Mouse (Mus musculus) G1E (cell line): Measurements from ENCODE around the gene Clec4a1. TPM values are rescaled to one million over a fixed set of nuclear protein-coding genes. Genes with fewer than 3 reads are reported as not detected.

Source experiments
- ATAC-seq: 2 replicates; pipeline ENCODE4 v1.8.0; 2016; ENCODE audit warnings: mild to moderate bottlenecking; ENCODE audit not compliant: insufficient number of reproducible peaks, poor library complexity, low FRiP score, severe bottlenecking; ENCODE audit errors: extremely low read depth
- DNase-seq: peaks from one replicate; pipeline ENCODE4 v3.0.0; 2012; ENCODE audit warnings: low spot score
- H3K27me3 ChIP-seq: 2 replicates; pipeline ENCODE4 v1.6.1; 2012; ENCODE audit warnings: mild to moderate bottlenecking, low read length, inconsistent platforms; ENCODE audit not compliant: insufficient read depth
- H3K36me3 ChIP-seq: replicated peaks from 2 replicates; pipeline ENCODE3; 2012; ENCODE audit warnings: mild to moderate bottlenecking, inconsistent platforms
- H3K4me1 ChIP-seq: 2 replicates; pipeline ENCODE4 v1.6.1; 2012; ENCODE audit warnings: low read depth, low read length, inconsistent platforms, mixed read lengths; ENCODE audit not compliant: insufficient read depth
- H3K4me3 ChIP-seq: 2 replicates; pipeline ENCODE4 v1.5.1; 2012; ENCODE audit warnings: low read depth, mild to moderate bottlenecking, inconsistent platforms, low read length, moderate library complexity, mixed read lengths
- H3K9me3 ChIP-seq: replicated peaks from 2 replicates; pipeline ENCODE4 v1.6.1; 2012; ENCODE audit warnings: inconsistent platforms
- CTCF ChIP-seq: IDR thresholded peaks from 2 replicates; pipeline ENCODE4 v1.5.1; 2012; ENCODE audit warnings: low read depth, low read length, inconsistent platforms, mixed read lengths
- GATA1 ChIP-seq: IDR thresholded peaks from 2 replicates; pipeline ENCODE4 v1.6.1; 2012; ENCODE audit warnings: borderline replicate concordance, low read length, inconsistent platforms, mixed read lengths
- GATA2 ChIP-seq: IDR thresholded peaks from 2 replicates; pipeline ENCODE4 v1.6.1; 2012; ENCODE audit warnings: low read depth, low read length, inconsistent platforms, borderline replicate concordance
- POLR2AphosphoS5 ChIP-seq: IDR thresholded peaks from 2 replicates; pipeline ENCODE4 v1.6.1; 2012; ENCODE audit warnings: low read depth, low read length, inconsistent platforms; ENCODE audit not compliant: insufficient replicate concordance
- TAL1 ChIP-seq: conservative IDR thresholded peaks from 2 replicates; pipeline ENCODE4 v1.6.1; 2012; ENCODE audit warnings: low read depth, low read length, inconsistent platforms, mixed read lengths
- polyA plus RNA-seq: library from polyadenylated mRNA; stranded (reverse); fragments of >175 nt; gene quantifications from 2 replicates; pipeline ENCODE4 v1.2.3, GENCODE M21; 2012
- total RNA-seq, 2 experiments: library from RNA; stranded (forward) in 1 of 2; stranded (reverse) in 1 of 2; fragments of 200-1000 nt in 1 of 2; fragments of >200 nt in 1 of 2; fragmentation: Nextera tagmentation in 1 of 2; gene quantifications; 2 replicates each; pipeline ENCODE4 v1.2.3; 2014 to 2017

Gene Clec4a1
- total and polyA plus RNA-seq, 3 experiments = 0.05 to 2.0 TPM; not detected in 1

DNA sequence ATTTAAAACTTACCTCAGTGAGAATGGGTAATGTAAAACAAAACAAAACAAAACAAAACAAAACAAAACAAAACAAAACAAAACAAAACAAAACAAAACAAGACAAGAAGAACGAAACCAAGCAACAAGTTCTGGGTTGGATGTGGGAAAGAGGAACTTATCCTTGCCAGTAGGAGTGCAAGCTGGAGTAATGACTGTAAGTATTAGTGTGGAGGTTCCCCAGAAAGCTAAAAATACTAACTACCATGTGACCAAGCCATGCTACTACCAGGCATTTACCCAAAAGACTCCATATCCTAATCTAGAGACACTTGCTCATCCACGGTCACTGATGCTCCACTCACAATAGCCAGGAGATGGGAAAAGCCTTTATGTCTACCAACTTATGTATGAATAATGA lies 25.1 kb downstream of the Clec4a1 start:
- ATAC-seq (no peak), DNase-seq (no peak)
- H3K4me1 ChIP-seq = no peaks in the 10 kb centered on the region
- peaks cover 3% of the 10 kb centered on the region; the same call in 1 of the 2 replicates for H3K27me3 ChIP-seq
- no peak for TF ChIP-seq GATA1
- TF ChIP-seq CTCF = no peak
- no peak for TF ChIP-seq POLR2AphosphoS5
- TF ChIP-seq GATA2 = no peak
- TF ChIP-seq TAL1 = no peak
- no peaks in the 10 kb centered on the region for H3K36me3 ChIP-seq
- no peaks in the 10 kb centered on the region for H3K9me3 ChIP-seq
- no peak overlapping the region for H3K4me3 ChIP-seq

DNA sequence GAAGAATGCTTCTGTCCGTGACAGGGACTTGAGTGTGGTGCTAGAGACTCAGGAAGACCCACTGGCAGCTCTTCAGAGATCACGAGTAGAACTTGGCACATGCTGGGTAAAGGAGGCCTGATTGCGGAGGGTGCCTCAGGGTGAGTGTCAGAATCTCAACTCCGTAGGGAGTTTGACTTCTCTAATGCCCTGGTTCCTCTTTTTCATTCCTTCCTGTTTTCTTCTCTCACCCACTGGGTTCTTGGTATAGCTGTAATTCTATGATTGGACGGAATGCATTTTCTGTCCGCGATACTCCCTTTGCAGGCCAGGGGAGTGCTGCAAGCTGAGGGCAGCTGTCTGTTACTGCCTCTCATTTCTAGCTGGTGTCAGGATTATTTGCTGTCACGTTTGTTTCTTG lies 30.8 kb downstream of the Clec4a1 start, which contains the start of gene Clec4a3:
Gene Clec4a3 (plus strand): TSS at position 115 of the 400 bp plus-strand sequence.
- no peak for DNase-seq
- ATAC-seq = no peak
- H3K4me3 ChIP-seq = no peak within 1 kb of the TSS
- H3K9me3 ChIP-seq = no peaks in the 10 kb centered on the region
- no peaks in the 10 kb centered on the region for H3K4me1 ChIP-seq
- no peaks in the 10 kb centered on the region for H3K36me3 ChIP-seq
- no peak for TF ChIP-seq TAL1
- no peak for TF ChIP-seq POLR2AphosphoS5
- TF ChIP-seq CTCF = no peak
- TF ChIP-seq GATA1 = no peak
- no peak for TF ChIP-seq GATA2
- no peaks in the 10 kb centered on the region for H3K27me3 ChIP-seq

DNA sequence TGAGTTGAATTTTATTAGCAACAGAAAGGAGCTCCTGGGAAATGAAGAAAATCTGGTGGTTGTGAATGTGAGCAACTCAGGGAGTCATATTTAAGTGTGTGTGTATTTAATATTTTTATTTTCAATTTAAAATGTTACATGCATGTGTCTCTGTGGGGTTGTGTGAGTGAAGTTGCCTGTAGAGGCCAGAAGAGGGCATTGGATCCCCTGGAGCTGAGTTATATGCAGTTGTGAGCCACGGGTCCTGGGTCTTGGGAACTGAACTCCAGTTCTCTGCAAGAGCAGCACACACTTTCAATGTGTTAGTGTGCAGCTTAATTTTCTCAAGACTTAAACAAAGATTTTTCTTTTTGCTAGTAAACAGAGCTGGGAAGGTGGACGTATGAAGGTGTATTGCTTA lies 42.9 kb downstream of the Clec4a1 start:
- H3K9me3 ChIP-seq = no peaks in the 10 kb centered on the region
- ATAC-seq (no peak), DNase-seq (no peak)
- no peaks in the 10 kb centered on the region for H3K27me3 ChIP-seq
- no peaks in the 10 kb centered on the region for H3K4me1 ChIP-seq
- TF ChIP-seq GATA2 (no peak), CTCF (no peak), TAL1 (no peak), GATA1 (no peak), POLR2AphosphoS5 (no peak)
- no peaks in the 10 kb centered on the region for H3K36me3 ChIP-seq
- no peak overlapping the region for H3K4me3 ChIP-seq

DNA sequence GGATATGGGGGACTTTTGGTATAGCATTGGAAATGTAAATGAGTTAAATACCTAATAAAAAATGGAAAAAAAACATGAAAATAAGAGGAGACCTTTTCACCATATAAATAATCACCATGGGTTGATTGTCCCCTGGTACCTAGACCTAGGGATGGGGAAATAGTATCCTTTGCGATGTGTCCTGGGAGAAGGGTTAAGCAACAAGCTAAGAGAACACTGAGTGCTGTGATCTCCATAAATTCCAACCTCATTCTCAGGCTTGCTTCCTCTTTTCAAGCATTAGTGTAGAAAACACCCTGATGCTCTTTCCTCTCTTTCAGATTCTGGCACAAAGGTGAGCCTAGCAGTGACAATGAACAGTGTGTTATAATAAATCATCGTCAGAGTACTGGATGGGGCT lies 47.4 kb downstream of the Clec4a1 start:
- no peaks in the 10 kb centered on the region for H3K36me3 ChIP-seq
- no peak overlapping the region for H3K4me3 ChIP-seq
- H3K4me1 ChIP-seq = no peaks in the 10 kb centered on the region
- no peaks in the 10 kb centered on the region for H3K27me3 ChIP-seq
- DNase-seq = no peak
- TF ChIP-seq POLR2AphosphoS5 (no peak), GATA2 (no peak), TAL1 (no peak), GATA1 (no peak), CTCF (no peak)
- ATAC-seq = no peak
- no peaks in the 10 kb centered on the region for H3K9me3 ChIP-seq

Other genes with a start within 250 kb of the Clec4a1 start
- not detected in 2 replicates for gene Nanog, start 214.4 kb upstream of the Clec4a1 start, total RNA-seq (2014; fragmentation: Nextera tagmentation)
- gene Nanog, start 214.4 kb upstream of the Clec4a1 start, total RNA-seq (2017) = 0.12 and 0.27 TPM in 2 replicates
- not detected in 2 replicates for gene Nanog, start 214.4 kb upstream of the Clec4a1 start, polyA plus RNA-seq
- gene Slc2a3, start 120.2 kb upstream of the Clec4a1 start, total RNA-seq (2014; fragmentation: Nextera tagmentation) = 375 and 431 TPM in 2 replicates
- gene Slc2a3, start 120.2 kb upstream of the Clec4a1 start, total RNA-seq (2017) = 371 and 387 TPM in 2 replicates
- 73.2 and 97.6 TPM in 2 replicates for gene Slc2a3, start 120.2 kb upstream of the Clec4a1 start, polyA plus RNA-seq
- 24.3 and 27.8 TPM in 2 replicates for gene Foxj2, start 101.9 kb upstream of the Clec4a1 start, total RNA-seq (2014; fragmentation: Nextera tagmentation)
- 3.9 and 4.0 TPM in 2 replicates for gene Foxj2, start 101.9 kb upstream of the Clec4a1 start, total RNA-seq (2017)
- gene Foxj2, start 101.9 kb upstream of the Clec4a1 start, polyA plus RNA-seq = 18.6 and 20.5 TPM in 2 replicates
- not detected in 2 replicates for gene C3ar1, start 65.7 kb upstream of the Clec4a1 start, total RNA-seq (2014; fragmentation: Nextera tagmentation)
- 0.23 and 0.38 TPM in 2 replicates for gene C3ar1, start 65.7 kb upstream of the Clec4a1 start, total RNA-seq (2017)
- gene C3ar1, start 65.7 kb upstream of the Clec4a1 start, polyA plus RNA-seq = not detected in 2 replicates
- 30.8 and 40.5 TPM in 2 replicates for gene Necap1, start 47.4 kb upstream of the Clec4a1 start, total RNA-seq (2014; fragmentation: Nextera tagmentation)
- gene Necap1, start 47.4 kb upstream of the Clec4a1 start, total RNA-seq (2017) = 19.4 and 19.9 TPM in 2 replicates
- 8.1 and 10.4 TPM in 2 replicates for gene Necap1, start 47.4 kb upstream of the Clec4a1 start, polyA plus RNA-seq
- gene Clec4a3, start 30.7 kb downstream of the Clec4a1 start, total RNA-seq (2014; fragmentation: Nextera tagmentation) = not detected in 2 replicates
- not detected in 2 replicates for gene Clec4a3, start 30.7 kb downstream of the Clec4a1 start, total RNA-seq (2017)
- gene Clec4a3, start 30.7 kb downstream of the Clec4a1 start, polyA plus RNA-seq = not detected in 2 replicates
- not detected in 2 replicates for gene Clec4a4, start 68.5 kb downstream of the Clec4a1 start, total RNA-seq (2014; fragmentation: Nextera tagmentation)
- gene Clec4a4, start 68.5 kb downstream of the Clec4a1 start, total RNA-seq (2017) = not detected in 2 replicates
- gene Clec4a4, start 68.5 kb downstream of the Clec4a1 start, polyA plus RNA-seq = not detected in 2 replicates
- gene Clec4b1, start 128.1 kb downstream of the Clec4a1 start, total RNA-seq (2014; fragmentation: Nextera tagmentation) = not detected in 2 replicates
- gene Clec4b1, start 128.1 kb downstream of the Clec4a1 start, total RNA-seq (2017) = not detected in 2 replicates
- not detected in 2 replicates for gene Clec4b1, start 128.1 kb downstream of the Clec4a1 start, polyA plus RNA-seq
- 1.9 TPM in 1 of 2 replicates, not detected in the other for gene Clec4a2, start 184.6 kb downstream of the Clec4a1 start, total RNA-seq (2014; fragmentation: Nextera tagmentation)
- 0.41 and 0.60 TPM in 2 replicates for gene Clec4a2, start 184.6 kb downstream of the Clec4a1 start, total RNA-seq (2017)
- 0.22 TPM in 1 of 2 replicates, not detected in the other for gene Clec4a2, start 184.6 kb downstream of the Clec4a1 start, polyA plus RNA-seq